In genomic region chr10:121984887-121985286, GRCm38 (mm10) we compare ENCODE assay signal across 23 mouse cellular contexts.
DNase-seq lines count a peak whose midpoint lies in the region; ATAC-seq and TF ChIP-seq lines count a peak whose summit lies in the region.
"Had no signal": no experiment of that assay in that cellular context is flagged by ENCODE, and none has a peak within 500 bp of the region (broad histone marks: within the 10 kb centered on the region; RNA-seq: fewer than 3 reads in every experiment).

No protein-coding gene starts in this region.

- no peak overlapping the region for H3K27ac ChIP-seq in hindbrain, embryonic 16.5 days (ENCODE audit: low read depth, low read length)
- H3K27ac ChIP-seq in hindbrain, embryonic 10.5 days, result no peak overlapping the region
- no peak overlapping the region for H3K27ac ChIP-seq in lung, embryonic 14.5 days (ENCODE audit: low read depth)
- H3K27ac ChIP-seq: embryonic facial prominence, embryonic 13.5 days; embryonic facial prominence, embryonic 15.5 days; forebrain, embryonic 10.5 days; forebrain, embryonic 12.5 days; forebrain, embryonic 15.5 days had no signal

- H3K9me3 ChIP-seq in hindbrain, embryonic 16.5 days (ENCODE audit: control insufficient read depth, low read length), result no peaks in the 10 kb centered on the region
- no peaks in the 10 kb centered on the region for H3K9me3 ChIP-seq in hindbrain, embryonic 10.5 days
- H3K9me3 ChIP-seq in lung, embryonic 14.5 days (ENCODE audit: low read depth, low read length), result no peaks in the 10 kb centered on the region
- H3K9me3 ChIP-seq: embryonic facial prominence, embryonic 13.5 days; embryonic facial prominence, embryonic 15.5 days; forebrain, embryonic 10.5 days; forebrain, embryonic 12.5 days; forebrain, embryonic 15.5 days had no signal

- TF ChIP-seq POLR2A in lung, adult 2 months (IDR thresholded peaks at IDR 0.05; ENCODE audit: borderline replicate concordance, extremely low read depth, low read depth, low read length), result no peak

- WGBS in hindbrain, embryonic 16.5 days, result 87% methylated on average over 10 of the region's 10 CpGs
- 94% methylated on average over 10 of the region's 10 CpGs for WGBS in hindbrain, embryonic 10.5 days
- 82% methylated on average over 10 of the region's 10 CpGs for WGBS in lung, embryonic 14.5 days
- 83% methylated on average over 10 of the region's 10 CpGs for WGBS in lung, adult 2 months

- ATAC-seq in frontal cortex, adult (ENCODE audit: low TSS enrichment), result peak; percentile 57; the same call in 1 of the 2 replicates
- peak; percentile 42; the same call in 1 of the 2 replicates for ATAC-seq in hindbrain, embryonic 16.5 days
- ATAC-seq in lung, embryonic 14.5 days (ENCODE audit: insufficient read depth), result 0 out of 2 replicates have a peak, but pooled peaks have one; percentile 31
- ATAC-seq: forebrain, embryonic 15.5 days had no signal

- H3K36me3 ChIP-seq in hindbrain, embryonic 16.5 days (ENCODE audit: control insufficient read depth, insufficient read depth, low read length), result no peaks in the 10 kb centered on the region
- H3K36me3 ChIP-seq in hindbrain, embryonic 10.5 days, result peaks cover 5% of the 10 kb centered on the region; the same call in 1 of the 2 replicates
- no peaks in the 10 kb centered on the region for H3K36me3 ChIP-seq in lung, embryonic 14.5 days (ENCODE audit: insufficient read depth)
- H3K36me3 ChIP-seq: embryonic facial prominence, embryonic 13.5 days; embryonic facial prominence, embryonic 15.5 days; forebrain, embryonic 10.5 days; forebrain, embryonic 12.5 days; forebrain, embryonic 15.5 days had no signal

- H3K4me2 ChIP-seq in hindbrain, embryonic 16.5 days (ENCODE audit: low read length), result no peak overlapping the region
- no peak overlapping the region for H3K4me2 ChIP-seq in lung, embryonic 14.5 days
- H3K4me2 ChIP-seq: embryonic facial prominence, embryonic 13.5 days; embryonic facial prominence, embryonic 15.5 days; forebrain, embryonic 12.5 days; forebrain, embryonic 15.5 days had no signal

- DNase-seq in frontal cortex, adult 2 months (ENCODE audit: extremely low spot score in 1 of 2, low spot score in 1 of 2), result no peak
- no peak for DNase-seq in hindbrain, embryonic 10.5 days (ENCODE audit: low spot score)
- DNase-seq in lung, embryonic 14.5 days, result no peak
- DNase-seq in lung, adult 2 months, result no peak
- DNase-seq in right cerebral cortex, postnatal 10 days (ENCODE audit: low spot score in 2 of 2), result no peak
- DNase-seq: adrenal gland, adult 2 months; adrenal gland, postnatal 10 days; adrenal gland, postnatal 25 days; cerebellum, adult 11 months; cerebellum, adult 18-20 months; cerebellum, adult 8-10 months; cerebellum, adult 9-11 months; cerebellum, postnatal 14 days; cerebellum, postnatal 36 days; embryo, embryonic 11 days had no signal

- no peak overlapping the region for H3K4me3 ChIP-seq in hindbrain, embryonic 16.5 days (ENCODE audit: low read length)
- no peak overlapping the region for H3K4me3 ChIP-seq in hindbrain, embryonic 10.5 days
- H3K4me3 ChIP-seq in lung, embryonic 14.5 days (ENCODE audit: low read depth, low read length), result no peak overlapping the region
- H3K4me3 ChIP-seq in lung, adult 2 months (replicated peaks; ENCODE audit: extremely low read depth, low read depth, low read length), result no peak overlapping the region
- H3K4me3 ChIP-seq: embryonic facial prominence, embryonic 13.5 days; embryonic facial prominence, embryonic 15.5 days; erythroblast, embryonic 14.5 days; forebrain, embryonic 10.5 days; forebrain, embryonic 12.5 days; forebrain, embryonic 15.5 days had no signal

- no peaks in the 10 kb centered on the region for H3K4me1 ChIP-seq in hindbrain, embryonic 16.5 days (ENCODE audit: control insufficient read depth, insufficient read depth, low read depth, low read length)
- peaks cover 15% of the 10 kb centered on the region; the same call in 1 of the 2 replicates for H3K4me1 ChIP-seq in hindbrain, embryonic 10.5 days (replicated peaks)
- H3K4me1 ChIP-seq in lung, embryonic 14.5 days (ENCODE audit: insufficient read depth), result no peaks in the 10 kb centered on the region
- no peaks in the 10 kb centered on the region; the same call in 1 of the 2 replicates for H3K4me1 ChIP-seq in lung, adult 2 months (ENCODE audit: control insufficient read depth, insufficient read depth, low read length)
- H3K4me1 ChIP-seq: embryonic facial prominence, embryonic 15.5 days; forebrain, embryonic 10.5 days had no signal

- H3K9ac ChIP-seq in hindbrain, embryonic 16.5 days (ENCODE audit: low read depth, low read length), result no peak overlapping the region
- H3K9ac ChIP-seq in lung, embryonic 14.5 days, result no peak overlapping the region
- H3K9ac ChIP-seq: embryonic facial prominence, embryonic 13.5 days; embryonic facial prominence, embryonic 15.5 days; forebrain, embryonic 12.5 days; forebrain, embryonic 15.5 days had no signal

- no peaks in the 10 kb centered on the region for H3K27me3 ChIP-seq in hindbrain, embryonic 16.5 days (replicated peaks; ENCODE audit: control insufficient read depth, insufficient read depth, low read length)
- H3K27me3 ChIP-seq in hindbrain, embryonic 10.5 days (ENCODE audit: insufficient read depth, poor library complexity, severe bottlenecking), result no peaks in the 10 kb centered on the region
- no peaks in the 10 kb centered on the region for H3K27me3 ChIP-seq in lung, embryonic 14.5 days (ENCODE audit: insufficient read depth, low read length)
- H3K27me3 ChIP-seq: embryonic facial prominence, embryonic 13.5 days; embryonic facial prominence, embryonic 15.5 days; forebrain, embryonic 12.5 days; forebrain, embryonic 15.5 days had no signal

- TF ChIP-seq CTCF in lung, embryonic 14.5 days (IDR thresholded peaks at IDR 0.05; ENCODE audit: low read depth), result no peak
- TF ChIP-seq CTCF in lung, adult 2 months (IDR thresholded peaks at IDR 0.05; ENCODE audit: insufficient read depth, low read length), result no peak
